Mouse (Mus musculus): ENCODE measurements around the gene Gemin2.

- TF ChIP-seq POLR2A (IDR thresholded peaks at IDR 0.05; ENCODE audit: borderline replicate concordance, extremely low read depth, low read depth, low read length) (no peak), CTCF (IDR thresholded peaks at IDR 0.05; ENCODE audit: insufficient read depth, low read length) (no peak)
These were observed 40.0 kb downstream of the Gemin2 start for GRCm38 (mm10) chr12:59053166-59053565.
